Mouse (Mus musculus) lung, embryonic 14.5 days (tissue): Measurements from ENCODE around the gene Notch2. TPM values are rescaled to one million over a fixed set of nuclear protein-coding genes. Genes with fewer than 3 reads are reported as not detected.

Experiments
- ATAC-seq: fragments of 200-750 bp; cut with Nextera tagmentation; 2 replicates; pipeline ENCODE4 v1.8.0; 2017; ENCODE audit warnings: mild to moderate bottlenecking, moderate TSS enrichment, moderate library complexity; ENCODE audit not compliant: insufficient read depth
- DNase-seq: peaks from one replicate; pipeline ENCODE4 v3.0.0-alpha.2; 2015
- H3K27ac ChIP-seq: fragments of 300-500 bp; sonication (generic); 2 replicates; pipeline ENCODE4 v1.5.1; 2014; ENCODE audit warnings: low read depth, mild to moderate bottlenecking, moderate library complexity
- H3K27me3 ChIP-seq: fragments of 300-500 bp; sonication (generic); 2 replicates; pipeline ENCODE4 v1.6.1; 2014; ENCODE audit warnings: low read length, control low read depth; ENCODE audit not compliant: insufficient read depth
- H3K36me3 ChIP-seq: fragments of 300-500 bp; sonication (generic); 2 replicates; pipeline ENCODE4 v1.6.1; 2014; ENCODE audit warnings: control low read depth; ENCODE audit not compliant: insufficient read depth
- H3K4me1 ChIP-seq: fragments of 300-500 bp; sonication (generic); 2 replicates; pipeline ENCODE4 v1.6.1; 2014; ENCODE audit warnings: antibody characterized with exemption, control low read depth; ENCODE audit not compliant: insufficient read depth
- H3K4me2 ChIP-seq: fragments of 300-500 bp; sonication (generic); 2 replicates; pipeline ENCODE4 v1.6.1; 2014; ENCODE audit warnings: mild to moderate bottlenecking
- H3K4me3 ChIP-seq: fragments of 300-500 bp; sonication (generic); 2 replicates; pipeline ENCODE4 v1.5.1; 2014; ENCODE audit warnings: low read depth, low read length
- H3K9ac ChIP-seq: fragments of 300-500 bp; sonication (generic); 2 replicates; pipeline ENCODE4 v1.6.1; 2014
- H3K9me3 ChIP-seq: fragments of 300-500 bp; sonication (generic); 2 replicates; pipeline ENCODE4 v1.6.1; 2016; ENCODE audit warnings: low read depth, low read length, control low read depth
- CTCF ChIP-seq: IDR thresholded peaks from 2 replicates; pipeline ENCODE4 v1.5.1; 2016; ENCODE audit warnings: antibody characterized with exemption, low read depth
- WGBS: fragments of 180-500 bp; shearing (Covaris S2); extraction: QIAGEN DNeasy Blood & Tissue Kit; methylation state at CpG from one replicate; pipeline ENCODE4 v1.1.7; 2014; 5-methylcytosine and 5-hydroxymethylcytosine counted together
- polyA plus RNA-seq: library from polyadenylated mRNA; unstranded; fragments of >200 nt; fragmentation: Nextera tagmentation; extraction: Ambion mirVana; gene quantifications from 2 replicates; pipeline ENCODE4 v1.2.1, GENCODE M21; 2014

Gene Notch2
- 43.8 and 45.1 TPM in 2 replicates for polyA plus RNA-seq

GRCm38 (mm10) chr3:98013401-98014281 is at the start of gene Notch2:
Gene Notch2 (plus strand): TSS chr3:98013527.
- DNase-seq (peak; percentile 98), ATAC-seq (peak; percentile 93)
- H3K9me3 ChIP-seq: no peaks in the 10 kb centered on the region
- H3K27ac ChIP-seq: peak within 1 kb of the TSS; percentile 95
- peak within 1 kb of the TSS; percentile 87 for H3K4me3 ChIP-seq
- WGBS: under 1% methylated on average over 95 of the region's 95 CpGs
- H3K4me1 ChIP-seq: peaks cover 11% of the 10 kb centered on the region
- H3K27me3 ChIP-seq: no peaks in the 10 kb centered on the region
- H3K9ac ChIP-seq: peak within 1 kb of the TSS; percentile 97
- no peaks in the 10 kb centered on the region for H3K36me3 ChIP-seq
- H3K4me2 ChIP-seq: peak within 1 kb of the TSS; percentile 69
- no peak for TF ChIP-seq CTCF

GRCm38 (mm10) chr3:97964878-97965353 is 48.4 kb upstream of the Notch2 start:
- peak; percentile 55 for ATAC-seq
- H3K4me3 ChIP-seq: no peak overlapping the region
- H3K4me1 ChIP-seq: peaks cover 12% of the 10 kb centered on the region
- H3K9ac ChIP-seq: no peak overlapping the region
- no peaks in the 10 kb centered on the region for H3K9me3 ChIP-seq
- no peaks in the 10 kb centered on the region for H3K27me3 ChIP-seq
- no peak overlapping the region for H3K4me2 ChIP-seq
- no peak overlapping the region for H3K27ac ChIP-seq
- H3K36me3 ChIP-seq: no peaks in the 10 kb centered on the region
- no peak for TF ChIP-seq CTCF
- DNase-seq: peak; percentile 68
- WGBS: 39% methylated on average over 14 of the region's 14 CpGs

GRCm38 (mm10) chr3:97967627-97968026 is 45.7 kb upstream of the Notch2 start:
- no peak overlapping the region for H3K4me3 ChIP-seq
- H3K9me3 ChIP-seq: no peaks in the 10 kb centered on the region
- H3K4me2 ChIP-seq: no peak overlapping the region
- no peak overlapping the region for H3K27ac ChIP-seq
- WGBS: 58% methylated on average over 2 of the region's 2 CpGs
- no peaks in the 10 kb centered on the region for H3K27me3 ChIP-seq
- no peak overlapping the region for H3K9ac ChIP-seq
- DNase-seq (no peak), ATAC-seq (no peak)
- H3K36me3 ChIP-seq: no peaks in the 10 kb centered on the region
- peaks cover 21% of the 10 kb centered on the region for H3K4me1 ChIP-seq
- TF ChIP-seq CTCF: no peak

GRCm38 (mm10) chr3:97968191-97968590 is 45.1 kb upstream of the Notch2 start:
- no peak overlapping the region for H3K9ac ChIP-seq
- H3K27me3 ChIP-seq: no peaks in the 10 kb centered on the region
- no peaks in the 10 kb centered on the region for H3K36me3 ChIP-seq
- no peak for TF ChIP-seq CTCF
- no peaks in the 10 kb centered on the region for H3K9me3 ChIP-seq
- ATAC-seq (no peak), DNase-seq (no peak)
- peaks cover 22% of the 10 kb centered on the region for H3K4me1 ChIP-seq
- no peak overlapping the region for H3K27ac ChIP-seq
- H3K4me2 ChIP-seq: no peak overlapping the region
- no peak overlapping the region for H3K4me3 ChIP-seq
- WGBS: 48% methylated on average over 2 of the region's 2 CpGs

GRCm38 (mm10) chr3:97969019-97969418 is 44.3 kb upstream of the Notch2 start:
- Histone ChIP-seq H3K9me3 (no peaks in the 10 kb centered on the region), H3K36me3 (no peaks in the 10 kb centered on the region), H3K4me1 (peaks cover 27% of the 10 kb centered on the region), H3K27me3 (no peaks in the 10 kb centered on the region), H3K4me2 (no peak overlapping the region), H3K4me3 (no peak overlapping the region), H3K9ac (no peak overlapping the region), H3K27ac (no peak overlapping the region)
- DNase-seq (no peak), ATAC-seq (no peak)
- TF ChIP-seq CTCF: no peak
- WGBS: 52% methylated on average over 1 of the region's 1 CpGs

- ATAC-seq (no peak), DNase-seq (no peak)
- H3K4me3 ChIP-seq: no peak overlapping the region
- peak overlapping the region; percentile 23; the same call in 1 of the 2 replicates for H3K4me2 ChIP-seq
- H3K9me3 ChIP-seq: no peaks in the 10 kb centered on the region
- no peak overlapping the region; the same call in 1 of the 2 replicates for H3K27ac ChIP-seq
- peaks cover 28% of the 10 kb centered on the region for H3K4me1 ChIP-seq
- no peaks in the 10 kb centered on the region for H3K27me3 ChIP-seq
- no peak overlapping the region for H3K9ac ChIP-seq
- no peak for TF ChIP-seq CTCF
- WGBS: 23% methylated on average over 7 of the region's 7 CpGs
- H3K36me3 ChIP-seq: no peaks in the 10 kb centered on the region
Measured at GRCm38 (mm10) chr3:97971117-97971516, 42.2 kb upstream of the Notch2 start.

- peak; percentile 84 for ATAC-seq
- Histone ChIP-seq H3K27ac (no peak overlapping the region), H3K4me3 (no peak overlapping the region), H3K4me2 (no peak overlapping the region), H3K9me3 (no peaks in the 10 kb centered on the region), H3K36me3 (no peaks in the 10 kb centered on the region), H3K4me1 (peaks cover 37% of the 10 kb centered on the region), H3K9ac (no peak overlapping the region), H3K27me3 (no peaks in the 10 kb centered on the region)
- peak; percentile 78 for DNase-seq
- no peak for TF ChIP-seq CTCF
- WGBS: 12% methylated on average over 5 of the region's 5 CpGs
Measured at GRCm38 (mm10) chr3:97972200-97972599, 41.1 kb upstream of the Notch2 start.
